Mouse (Mus musculus) bone marrow, adult 2 months (tissue): ENCODE measurements around the gene Git2.

Source experiments
- CTCF ChIP-seq: fragments of 200-500 bp; IDR thresholded peaks from 2 replicates; pipeline ENCODE4 v1.5.1; 2011; ENCODE audit warnings: low read length, control low read depth; ENCODE audit not compliant: control insufficient read depth, insufficient read depth
- POLR2A ChIP-seq: fragments of 200-500 bp; IDR thresholded peaks from 2 replicates; pipeline ENCODE4 v1.6.1; 2011; ENCODE audit warnings: low read depth, mild to moderate bottlenecking, control low read depth, low read length, borderline replicate concordance; ENCODE audit not compliant: control insufficient read depth

- TF ChIP-seq POLR2A (no peak), CTCF (no peak)
Measured at GRCm38 (mm10) chr5:114803231-114803630, 27.9 kb upstream of the Git2 start.
